Mouse (Mus musculus) heart, adult 2 months (tissue): Measurements from ENCODE around the gene Tmub2.

Experiments
- CTCF ChIP-seq: fragments of 200-600 bp; IDR thresholded peaks from 2 replicates; pipeline ENCODE4 v1.8.1; 2022; ENCODE audit warnings: antibody characterized with exemption, mild to moderate bottlenecking, moderate library complexity
- POLR2A ChIP-seq: fragments of 200-500 bp; IDR thresholded peaks from 2 replicates; pipeline ENCODE4 v1.6.1; 2011; ENCODE audit warnings: mild to moderate bottlenecking, low read depth, low read length, control low read depth; ENCODE audit not compliant: insufficient read depth

- no peak for TF ChIP-seq CTCF
- no peak for TF ChIP-seq POLR2A
Observed at GRCm38 (mm10) chr11:102289511-102290100, 4.9 kb downstream of the Tmub2 start.
